Mouse (Mus musculus) heart, adult 9 months (tissue): ENCODE measurements at regions not wholly inside any gene's neighbourhood (a gene's known extent, or its start where the extent isn't known, plus 50 kb on each side); places are given as distances from the start of the nearest gene placed in this dataset.

Source experiments
- DNase-seq, 2 experiments: peaks; one replicate each; pipeline ENCODE4 v3.0.0; 2022; ENCODE audit warnings: low spot score in 2 of 2

GRCm38 (mm10) chr5:74121861-74122630 is 53.8 kb upstream of the Usp46 start:
- DNase-seq, result peak in 1 of 2 experiments; percentile 15

- peak; percentile 85 to 89 for DNase-seq
These were observed 58.0 kb upstream of the Usp46 start for GRCm38 (mm10) chr5:74126015-74126896.

GRCm38 (mm10) chr5:74127518-74127917 is 59.3 kb upstream of the Usp46 start:
- no peak for DNase-seq

DNA sequence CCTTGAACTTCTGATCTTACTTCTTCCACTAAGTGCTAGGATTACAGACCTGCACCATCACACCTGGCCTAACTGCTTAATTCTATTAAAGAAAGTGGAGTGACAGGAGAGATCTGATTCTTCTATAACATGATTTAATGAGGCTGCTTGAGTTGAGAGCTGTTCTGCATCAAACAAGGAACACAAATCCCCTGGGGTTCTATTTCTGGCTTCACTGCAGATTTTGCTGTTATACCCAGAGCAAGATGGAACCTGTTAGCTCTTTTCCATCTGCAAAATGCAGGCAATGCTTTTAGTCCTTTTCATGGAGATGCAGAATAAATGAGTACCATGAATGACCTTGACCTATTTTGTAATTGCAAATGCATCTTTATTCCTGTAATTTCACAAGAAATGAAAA is 61.4 kb upstream of the Usp46 start:
- DNase-seq, result no peak

GRCm38 (mm10) chr5:74132671-74133070 is 62.4 kb upstream of the Rasl11b start:
- no peak for DNase-seq

DNA sequence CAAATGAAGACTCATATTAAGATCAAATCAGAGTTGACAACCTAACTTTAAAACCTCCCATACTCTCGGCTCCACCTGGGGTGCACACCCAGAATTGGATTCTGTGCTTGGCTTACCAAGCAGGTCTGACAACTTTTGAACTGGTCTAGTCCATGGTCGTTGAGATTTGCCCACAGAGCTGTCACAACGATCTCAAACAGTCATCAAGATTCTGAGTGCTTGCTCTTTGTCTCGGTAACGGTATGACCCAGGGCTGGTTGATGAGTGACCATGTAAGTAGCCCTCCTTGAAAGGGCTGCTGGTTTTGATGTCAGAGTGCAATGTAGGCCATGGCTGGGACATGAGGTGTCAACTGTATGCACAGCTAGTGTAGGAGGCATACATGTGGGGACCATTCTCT is 58.7 kb upstream of the Rasl11b start:
- DNase-seq, result no peak

- no peak for DNase-seq
These were observed 58.1 kb upstream of the Rasl11b start for GRCm38 (mm10) chr5:74136868-74137439.

DNA sequence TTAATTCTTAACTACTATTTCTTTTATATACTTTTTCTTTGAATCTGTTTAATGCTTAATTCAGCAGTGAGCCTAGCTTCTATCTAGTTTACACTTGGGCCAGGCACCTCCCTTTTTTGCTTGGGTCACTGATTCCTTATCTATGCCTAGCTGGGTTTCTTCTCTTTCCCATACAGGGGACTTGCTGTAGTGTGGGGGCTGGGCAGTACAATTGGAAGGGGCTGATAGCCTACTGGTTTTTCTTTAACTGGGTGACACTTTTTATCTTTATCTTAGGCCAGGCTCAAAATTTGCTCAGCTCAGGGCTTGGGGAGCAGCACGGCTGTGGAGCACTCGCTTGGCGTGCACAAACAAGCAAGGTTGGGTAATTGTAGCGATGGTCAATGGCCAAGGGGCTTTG is 51.1 kb upstream of the Rasl11b start:
- DNase-seq, result no peak

- DNase-seq, result no peak
These were observed 50.3 kb upstream of the Rasl11b start for GRCm38 (mm10) chr5:74144765-74145164.
